Mouse (Mus musculus) heart, embryonic 11.5 days (tissue): ENCODE results near the gene Vmn1r58. TPM values are rescaled to one million over a fixed set of nuclear protein-coding genes. Genes with fewer than 3 reads are reported as not detected.
"Not testable (repeated sequence)": the region's sequence is repeated elsewhere in the genome, so short reads cannot be mapped to it uniquely, and the experiment has no call there.

Experiments used
- ATAC-seq: fragments of 200-750 bp; cut with Nextera tagmentation; replicated peaks from 2 replicates; pipeline ENCODE4 v1.8.0; 2017; ENCODE audit warnings: moderate library complexity; ENCODE audit not compliant: insufficient number of reproducible peaks, low FRiP score, low TSS enrichment
- H3K27ac ChIP-seq: fragments of 300-500 bp; sonication (generic); 2 replicates; pipeline ENCODE4 v1.5.1; 2014; ENCODE audit warnings: mild to moderate bottlenecking, low read depth, low read length
- H3K27me3 ChIP-seq: fragments of 300-500 bp; sonication (generic); 2 replicates; pipeline ENCODE4 v1.6.1; 2014; ENCODE audit warnings: mild to moderate bottlenecking, low read length, mixed read lengths; ENCODE audit not compliant: control insufficient read depth, insufficient read depth
- H3K36me3 ChIP-seq: fragments of 300-500 bp; sonication (generic); 2 replicates; pipeline ENCODE4 v1.6.1; 2014; ENCODE audit warnings: mild to moderate bottlenecking, low read length, moderate library complexity, mixed read lengths; ENCODE audit not compliant: control insufficient read depth, insufficient read depth
- H3K4me1 ChIP-seq: fragments of 300-500 bp; sonication (generic); 2 replicates; pipeline ENCODE4 v1.6.1; 2014; ENCODE audit warnings: low read length; ENCODE audit not compliant: control insufficient read depth, insufficient read depth
- H3K4me2 ChIP-seq: fragments of 300-500 bp; sonication (generic); 2 replicates; pipeline ENCODE4 v1.6.1; 2014; ENCODE audit warnings: mild to moderate bottlenecking, moderate library complexity
- H3K4me3 ChIP-seq: fragments of 300-500 bp; sonication (generic); 2 replicates; pipeline ENCODE4 v1.5.1; 2014; ENCODE audit warnings: low read depth, low read length
- H3K9ac ChIP-seq: fragments of 300-500 bp; sonication (generic); 2 replicates; pipeline ENCODE4 v1.6.1; 2014; ENCODE audit warnings: mild to moderate bottlenecking, low read depth, low read length, moderate library complexity
- H3K9me3 ChIP-seq: fragments of 300-500 bp; sonication (generic); replicated peaks from 2 replicates; pipeline ENCODE4 v1.6.1; 2016; ENCODE audit warnings: low read length; ENCODE audit not compliant: control insufficient read depth
- WGBS: fragments of 180-500 bp; shearing (Covaris S2); extraction: QIAGEN DNeasy Blood & Tissue Kit; methylation state at CpG from one replicate; pipeline ENCODE4 v1.1.7; 2014; ENCODE audit not compliant: insufficient replicate concordance; 5-methylcytosine and 5-hydroxymethylcytosine counted together
- polyA plus RNA-seq: library from polyadenylated mRNA; unstranded; fragments of >200 nt; fragmentation: Nextera tagmentation; extraction: Ambion mirVana; gene quantifications from 2 replicates; pipeline ENCODE4 v1.2.1, GENCODE M21; 2014

The Vmn1r58 gene
- polyA plus RNA-seq, result not detected in 2 replicates

GRCm38 (mm10) chr7:5413296-5413695 lies at the start of gene Vmn1r58:
Gene Vmn1r58, minus strand, starts transcription at chr7:5413396.
- H3K27ac ChIP-seq, H3K4me3 ChIP-seq, H3K4me1 ChIP-seq, H3K9me3 ChIP-seq, H3K4me2 ChIP-seq, H3K27me3 ChIP-seq, H3K36me3 ChIP-seq, H3K9ac ChIP-seq, ATAC-seq: not testable (repeated sequence)

GRCm38 (mm10) chr7:5456674-5457073 lies 43.5 kb upstream of the Vmn1r58 start, which contains the start of gene Vmn1r59:
Gene Vmn1r59, minus strand, starts transcription at chr7:5456774.
- no peak within 1 kb of the TSS for H3K4me3 ChIP-seq
- H3K4me2 ChIP-seq, result no peak within 1 kb of the TSS
- no peak for ATAC-seq
- no peaks in the 10 kb centered on the region for H3K27me3 ChIP-seq
- no peak within 1 kb of the TSS for H3K27ac ChIP-seq
- no peaks in the 10 kb centered on the region for H3K4me1 ChIP-seq
- H3K9me3 ChIP-seq, result peaks cover 21% of the 10 kb centered on the region
- no peak within 1 kb of the TSS for H3K9ac ChIP-seq
- H3K36me3 ChIP-seq, result no peaks in the 10 kb centered on the region

DNA sequence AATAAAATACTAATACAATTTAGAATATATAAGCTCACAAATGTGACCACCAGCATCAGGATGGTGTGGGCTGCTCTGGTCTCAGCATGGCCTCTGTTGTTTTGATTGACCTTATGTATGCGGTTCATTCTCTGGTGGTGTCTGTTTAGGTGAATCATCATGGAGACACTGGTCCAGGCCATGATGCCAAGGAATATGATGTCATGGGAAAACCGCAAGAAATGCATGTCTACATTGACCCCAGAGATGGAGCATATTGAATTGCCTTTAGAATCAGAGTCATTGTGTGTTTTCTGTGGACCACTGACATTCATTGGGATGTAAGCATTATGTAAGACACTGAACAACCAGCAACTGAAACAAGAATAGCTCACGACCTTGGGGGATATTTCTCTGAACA lies 40.8 kb upstream of the Vmn1r58 start:
- H3K27ac ChIP-seq, H3K4me1 ChIP-seq, H3K4me3 ChIP-seq, H3K4me2 ChIP-seq, H3K27me3 ChIP-seq, H3K9ac ChIP-seq, H3K36me3 ChIP-seq, ATAC-seq: not testable (repeated sequence)
- 61% methylated on average over 3 of the region's 3 CpGs for WGBS
- H3K9me3 ChIP-seq, result peaks cover 22% of the 10 kb centered on the region

GRCm38 (mm10) chr7:5448627-5449026 lies 35.4 kb upstream of the Vmn1r58 start:
- Histone ChIP-seq H3K27me3 (no peaks in the 10 kb centered on the region), H3K9ac (no peak overlapping the region), H3K4me2 (no peak overlapping the region), H3K4me1 (no peaks in the 10 kb centered on the region), H3K9me3 (0 out of 2 replicates have a peak, but pooled peaks cover 5% of the 10 kb centered on the region), H3K36me3 (no peaks in the 10 kb centered on the region), H3K4me3 (no peak overlapping the region), H3K27ac (no peak overlapping the region)
- ATAC-seq, result no peak

- no peak overlapping the region for H3K27ac ChIP-seq
- no peak overlapping the region for H3K4me3 ChIP-seq
- peaks cover 9% of the 10 kb centered on the region for H3K9me3 ChIP-seq
- H3K36me3 ChIP-seq, result no peaks in the 10 kb centered on the region
- H3K27me3 ChIP-seq, result no peaks in the 10 kb centered on the region
- H3K9ac ChIP-seq, result no peak overlapping the region
- no peaks in the 10 kb centered on the region for H3K4me1 ChIP-seq
- WGBS, result 47% methylated on average over 2 of the region's 2 CpGs
- no peak for ATAC-seq
- no peak overlapping the region for H3K4me2 ChIP-seq
Observed at GRCm38 (mm10) chr7:5406201-5406600, 7.0 kb downstream of the Vmn1r58 start.

GRCm38 (mm10) chr7:5366724-5367123 lies 46.5 kb downstream of the Vmn1r58 start:
- 63% methylated on average over 2 of the region's 2 CpGs for WGBS

DNA sequence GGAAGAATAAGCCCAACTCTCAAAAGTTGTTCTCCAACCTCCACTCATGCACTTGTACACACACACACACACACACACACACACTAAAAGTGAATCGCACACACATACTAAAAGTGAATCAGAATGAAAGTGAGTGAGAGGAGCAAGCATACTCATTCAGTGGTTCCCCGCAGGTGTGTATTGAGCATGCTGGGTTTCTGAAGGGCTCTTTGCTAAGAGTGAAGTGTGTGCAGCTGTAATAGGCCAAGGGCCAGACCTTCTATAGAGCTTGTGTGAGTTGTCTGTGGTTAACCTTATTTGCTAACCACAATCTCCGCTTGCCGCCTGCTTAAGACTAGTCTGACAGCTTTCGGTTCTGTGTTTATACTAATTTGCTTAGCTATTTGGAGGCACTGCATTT lies 49.6 kb downstream of the Vmn1r58 start:
- no peaks in the 10 kb centered on the region for H3K27me3 ChIP-seq
- H3K4me2 ChIP-seq, result no peak overlapping the region
- no peak for ATAC-seq
- H3K27ac ChIP-seq, result no peak overlapping the region
- peaks cover 18% of the 10 kb centered on the region for H3K9me3 ChIP-seq
- H3K36me3 ChIP-seq, result no peaks in the 10 kb centered on the region
- H3K9ac ChIP-seq, result no peak overlapping the region
- H3K4me3 ChIP-seq, result no peak overlapping the region
- no peaks in the 10 kb centered on the region for H3K4me1 ChIP-seq
- 85% methylated on average over 5 of the region's 5 CpGs for WGBS

More at GRCm38 (mm10) chr7:5366724-5367123, 46.5 kb downstream of the Vmn1r58 start:
- Histone ChIP-seq H3K36me3 (no peaks in the 10 kb centered on the region), H3K9me3 (peaks cover 13% of the 10 kb centered on the region), H3K4me2 (no peak overlapping the region), H3K4me1 (no peaks in the 10 kb centered on the region), H3K9ac (no peak overlapping the region), H3K4me3 (no peak overlapping the region), H3K27ac (no peak overlapping the region), H3K27me3 (no peaks in the 10 kb centered on the region)
- no peak for ATAC-seq

Other genes with a start within 250 kb of the Vmn1r58 start
- not detected in 2 replicates for gene Vmn1r56, start 216.6 kb downstream of the Vmn1r58 start, polyA plus RNA-seq
- not detected in 2 replicates for gene Vmn1r57, start 194.9 kb downstream of the Vmn1r58 start, polyA plus RNA-seq
- not detected in 2 replicates for gene Gm5065, start 62.9 kb downstream of the Vmn1r58 start, polyA plus RNA-seq
- not detected in 2 replicates for gene Nlrp2, start 62.4 kb downstream of the Vmn1r58 start, polyA plus RNA-seq
- not detected in 2 replicates for gene Vmn1r59, start 43.4 kb upstream of the Vmn1r58 start, polyA plus RNA-seq
- gene Vmn2r28, start 80.6 kb upstream of the Vmn1r58 start, polyA plus RNA-seq, result not detected in 2 replicates
- gene Vmn1r60, start 133.9 kb upstream of the Vmn1r58 start, polyA plus RNA-seq, result not detected in 2 replicates
- not detected in 2 replicates for gene Vmn1r61, start 199.9 kb upstream of the Vmn1r58 start, polyA plus RNA-seq